Mouse (Mus musculus) c-Kit-positive CD71-negative TER-119-negative erythroid progenitor cells, embryonic 14.5 days (primary cell): ENCODE results near the gene Rbm20.

Experiments
- DNase-seq: peaks from one replicate; pipeline ENCODE4 v3.0.0-alpha.2; 2013; ENCODE audit warnings: low read depth

The Rbm20 gene

GRCm38 (mm10) chr19:53885450-53885849 is 208.3 kb downstream of the Rbm20 start:
- no peak for DNase-seq

GRCm38 (mm10) chr19:53886576-53887370 is 209.7 kb downstream of the Rbm20 start:
- DNase-seq: no peak

- no peak for DNase-seq
These were observed 210.7 kb downstream of the Rbm20 start for GRCm38 (mm10) chr19:53887822-53888221.

GRCm38 (mm10) chr19:53888331-53888730 is 211.2 kb downstream of the Rbm20 start:
- no peak for DNase-seq

GRCm38 (mm10) chr19:53889555-53889954 is 212.4 kb downstream of the Rbm20 start:
- DNase-seq: no peak

- DNase-seq: no peak
These were observed 213.2 kb downstream of the Rbm20 start for GRCm38 (mm10) chr19:53890274-53890673.

- no peak for DNase-seq
These were observed 213.7 kb downstream of the Rbm20 start for GRCm38 (mm10) chr19:53890781-53891251.

GRCm38 (mm10) chr19:53891569-53891968 is 214.5 kb downstream of the Rbm20 start:
- DNase-seq: no peak

GRCm38 (mm10) chr19:53892061-53892460 is 215.0 kb downstream of the Rbm20 start, which contains the start of gene Pdcd4:
Pdcd4 (plus strand) TSS chr19:53892231.
- no peak for DNase-seq

- DNase-seq: no peak
These were observed 215.8 kb downstream of the Rbm20 start for GRCm38 (mm10) chr19:53892838-53893359.

- no peak for DNase-seq
These were observed 216.6 kb downstream of the Rbm20 start for GRCm38 (mm10) chr19:53893711-53894171.

GRCm38 (mm10) chr19:53894538-53895121 is 217.5 kb downstream of the Rbm20 start:
- DNase-seq: no peak

GRCm38 (mm10) chr19:53898046-53898445 is 220.9 kb downstream of the Rbm20 start:
- DNase-seq: no peak

- no peak for DNase-seq
These were observed 221.4 kb downstream of the Rbm20 start for GRCm38 (mm10) chr19:53898498-53898897.

GRCm38 (mm10) chr19:53898970-53899900 is 222.1 kb downstream of the Rbm20 start:
- DNase-seq: no peak

- no peak for DNase-seq
These were observed 223.0 kb downstream of the Rbm20 start for GRCm38 (mm10) chr19:53899941-53900610.

- no peak for DNase-seq
These were observed 225.0 kb downstream of the Rbm20 start for GRCm38 (mm10) chr19:53901931-53902738.

- peak; percentile 93 for DNase-seq
These were observed 225.8 kb downstream of the Rbm20 start for GRCm38 (mm10) chr19:53902739-53903487.

GRCm38 (mm10) chr19:53903507-53904321 is 226.6 kb downstream of the Rbm20 start:
- DNase-seq: no peak
